Mouse (Mus musculus) testis, postnatal 14 days (tissue): ENCODE measurements around the gene Osbpl3.
A peak's percentile ranks its signal among the peaks of the same experiment; 100 is the strongest.

Source experiments
- DNase-seq: peaks from one replicate; pipeline ENCODE4 v3.0.0; 2021; ENCODE audit warnings: low spot score

Osbpl3 gene

GRCm38 (mm10) chr6:50334846-50335821 lies 120.9 kb downstream of the Osbpl3 start:
- DNase-seq, result no peak

- no peak for DNase-seq
Observed at GRCm38 (mm10) chr6:50333346-50333745, 122.7 kb downstream of the Osbpl3 start.

DNA sequence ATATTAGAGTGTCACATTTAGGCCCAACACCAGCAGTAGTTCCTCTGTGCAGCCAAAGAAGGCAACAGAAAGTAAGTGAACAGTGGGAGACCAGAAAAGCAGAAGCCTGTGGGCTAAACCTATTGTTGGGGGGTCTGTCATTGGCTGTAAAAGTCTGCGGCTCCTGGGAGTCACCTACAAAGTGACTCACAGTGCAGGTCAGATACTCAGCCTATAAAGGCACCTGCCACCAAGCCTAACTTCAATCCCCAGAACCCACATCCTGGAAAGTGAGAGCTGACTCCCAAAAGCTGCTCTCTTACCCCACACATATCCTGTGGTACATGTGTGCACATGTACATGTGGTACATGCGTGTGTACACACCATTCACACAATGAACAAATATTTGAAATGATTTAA lies 124.5 kb downstream of the Osbpl3 start:
- no peak for DNase-seq

DNA sequence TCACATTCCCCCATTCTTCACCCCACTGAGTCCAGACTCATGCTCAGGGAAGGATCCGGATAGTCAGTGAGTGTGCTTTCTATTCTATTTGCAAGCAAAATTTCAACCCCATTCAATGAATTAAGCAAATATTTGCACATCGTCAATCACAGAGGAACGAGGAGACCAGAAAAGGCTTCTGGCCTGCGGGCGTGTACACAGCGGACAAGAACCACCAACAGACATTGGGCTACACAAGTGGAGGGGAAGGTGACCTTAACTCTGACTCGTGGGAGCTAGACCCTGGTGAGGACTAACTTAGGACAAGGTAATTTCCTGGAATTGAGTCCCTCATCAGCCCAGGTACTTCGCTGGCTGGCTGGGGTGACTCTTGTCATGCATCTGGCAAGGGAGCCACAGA lies 126.6 kb downstream of the Osbpl3 start:
- no peak for DNase-seq

DNA sequence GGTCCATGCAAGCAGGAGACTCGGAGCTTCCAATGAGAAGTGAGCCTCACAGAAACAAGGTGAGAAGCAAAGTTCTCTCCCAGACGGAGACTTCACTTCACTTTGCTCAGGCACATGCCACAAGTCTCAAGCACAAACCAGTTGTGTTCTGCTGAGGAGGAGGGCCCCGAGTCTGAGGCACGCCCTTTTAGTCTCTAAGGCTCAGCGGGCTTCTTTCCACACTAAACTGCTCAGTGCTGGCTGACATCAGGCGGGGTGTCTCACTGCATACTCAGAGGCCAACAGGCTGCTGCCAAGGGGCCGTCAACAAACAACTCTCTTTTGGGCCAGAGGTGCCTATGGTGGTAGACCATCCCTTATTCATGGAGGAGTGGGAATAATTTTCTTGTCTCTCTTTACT lies 127.1 kb downstream of the Osbpl3 start:
- no peak for DNase-seq

- no peak for DNase-seq
Observed at GRCm38 (mm10) chr6:50326192-50326591, 129.8 kb downstream of the Osbpl3 start.

GRCm38 (mm10) chr6:50325485-50325884 lies 130.5 kb downstream of the Osbpl3 start:
- DNase-seq, result no peak

GRCm38 (mm10) chr6:50322631-50323030 lies 133.4 kb downstream of the Osbpl3 start:
- no peak for DNase-seq

- no peak for DNase-seq
Observed at GRCm38 (mm10) chr6:50321739-50322138, 134.3 kb downstream of the Osbpl3 start.

DNA sequence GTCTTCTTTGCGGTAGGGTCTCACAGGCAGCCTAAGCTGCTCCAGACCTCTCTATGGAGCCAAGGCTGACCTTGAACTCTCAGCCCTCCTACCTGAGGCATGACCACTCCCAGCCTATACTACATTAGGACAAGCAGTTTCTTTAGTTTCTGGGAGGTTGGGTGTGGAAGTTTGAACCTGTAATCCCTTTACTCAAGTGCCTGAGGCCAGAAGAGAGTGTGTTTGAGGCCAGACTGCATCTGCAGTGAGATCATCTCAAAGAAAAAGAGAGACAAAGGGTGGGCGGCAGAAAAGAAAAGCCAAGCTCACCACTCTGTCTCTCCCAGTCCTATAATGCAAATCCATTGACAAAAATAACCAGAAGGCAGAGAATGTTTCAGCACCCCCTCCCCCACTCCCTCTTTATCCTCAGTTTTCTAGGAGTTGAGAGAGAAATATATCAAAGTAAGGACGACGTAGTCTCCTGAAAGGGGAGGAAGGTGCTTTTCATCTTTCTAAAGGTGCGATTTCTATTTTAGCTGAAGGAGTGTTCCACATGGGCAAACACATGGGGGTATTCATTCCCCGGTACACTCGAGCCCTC lies 137.3 kb downstream of the Osbpl3 start:
- no peak for DNase-seq

GRCm38 (mm10) chr6:50318150-50318549 lies 137.9 kb downstream of the Osbpl3 start:
- no peak for DNase-seq

- no peak for DNase-seq
Observed at GRCm38 (mm10) chr6:50316795-50317505, 139.1 kb downstream of the Osbpl3 start.

GRCm38 (mm10) chr6:50314406-50315071 lies 141.5 kb downstream of the Osbpl3 start:
- no peak for DNase-seq

- peak; percentile 56 for DNase-seq
Observed at GRCm38 (mm10) chr6:50312647-50313046, 143.4 kb downstream of the Osbpl3 start.

GRCm38 (mm10) chr6:50309019-50309418 lies 147.0 kb downstream of the Osbpl3 start:
- DNase-seq, result no peak

DNA sequence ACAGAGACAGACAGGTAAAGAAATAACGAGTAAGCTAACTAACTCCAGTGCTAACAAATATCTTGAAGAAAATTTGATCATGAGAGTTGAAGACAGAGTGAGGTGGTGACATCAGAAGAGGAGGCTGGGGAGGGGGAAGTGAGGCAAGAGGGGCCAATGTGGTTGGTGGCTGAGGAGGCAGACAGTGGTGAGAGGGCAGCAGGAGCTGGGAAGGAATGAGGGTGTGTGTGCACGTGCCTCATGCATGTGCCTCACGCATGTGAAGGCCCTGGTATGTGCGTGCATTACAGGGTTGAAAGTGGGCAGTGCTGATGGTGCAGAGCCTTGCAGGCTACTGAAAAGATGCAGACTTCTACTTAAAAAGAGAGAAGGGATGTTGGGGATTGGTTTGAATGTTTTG lies 149.4 kb downstream of the Osbpl3 start:
- no peak for DNase-seq

GRCm38 (mm10) chr6:50304949-50305491 lies 151.0 kb downstream of the Osbpl3 start:
- DNase-seq, result peak; percentile 59

DNA sequence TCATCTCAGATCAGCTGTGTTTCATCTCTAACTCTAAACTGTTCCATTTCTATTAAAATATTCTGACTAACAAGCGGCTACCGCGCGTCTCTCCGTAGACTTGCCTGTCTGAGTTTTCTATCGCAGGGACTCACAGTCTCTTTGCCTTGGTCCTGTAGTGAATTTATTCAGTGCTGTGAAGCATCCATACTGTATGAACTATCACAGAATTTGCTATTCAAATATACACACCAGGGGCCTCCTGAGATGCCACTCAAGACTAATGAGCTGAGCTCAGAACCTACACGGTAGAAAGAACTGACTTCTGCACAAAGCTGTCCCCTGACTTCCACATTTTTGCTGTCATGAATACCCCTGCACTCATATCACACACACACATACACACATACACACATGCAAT lies 154.9 kb downstream of the Osbpl3 start:
- DNase-seq, result no peak

DNA sequence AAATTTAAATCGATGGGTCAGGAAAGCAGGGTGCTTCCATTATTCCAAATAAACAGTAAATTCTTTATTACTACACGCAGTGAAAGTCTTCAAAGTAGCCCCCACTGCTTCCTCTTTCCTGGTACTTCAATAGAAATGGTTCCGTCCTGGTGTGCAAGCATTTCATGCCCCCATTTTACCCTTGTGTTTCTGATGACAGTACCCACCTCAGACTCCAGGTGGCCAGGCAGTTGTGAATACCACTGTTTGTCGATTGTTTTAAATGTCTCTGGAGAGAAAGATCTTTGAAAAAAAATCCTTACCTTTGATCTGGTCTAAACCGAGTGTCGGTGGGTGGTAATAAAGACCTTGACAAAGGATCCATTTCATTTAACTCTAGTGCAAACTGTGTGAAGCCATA lies 155.4 kb downstream of the Osbpl3 start:
- no peak for DNase-seq

DNA sequence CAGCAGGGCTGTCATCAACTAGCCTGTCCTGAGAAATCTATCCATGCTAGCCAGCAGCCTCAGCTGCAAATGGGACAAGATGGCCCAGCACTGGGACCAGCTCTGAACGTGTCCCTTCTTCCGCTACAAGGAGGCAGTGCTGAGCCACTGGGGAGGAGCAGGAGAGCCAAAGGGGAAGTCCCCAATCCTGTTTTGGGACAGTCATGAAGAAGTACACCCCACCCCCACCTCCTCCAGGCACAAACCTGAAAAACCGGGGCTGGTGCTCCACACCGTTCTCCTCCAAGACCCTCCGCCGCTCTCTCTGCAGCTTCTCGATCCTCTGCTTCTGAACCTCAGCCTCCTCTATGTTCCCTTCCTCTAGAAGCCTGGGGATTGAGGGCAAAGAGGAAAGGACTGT lies 156.9 kb downstream of the Osbpl3 start:
- no peak for DNase-seq

- no peak for DNase-seq
Observed at GRCm38 (mm10) chr6:50297671-50298070, 158.3 kb downstream of the Osbpl3 start.

DNA sequence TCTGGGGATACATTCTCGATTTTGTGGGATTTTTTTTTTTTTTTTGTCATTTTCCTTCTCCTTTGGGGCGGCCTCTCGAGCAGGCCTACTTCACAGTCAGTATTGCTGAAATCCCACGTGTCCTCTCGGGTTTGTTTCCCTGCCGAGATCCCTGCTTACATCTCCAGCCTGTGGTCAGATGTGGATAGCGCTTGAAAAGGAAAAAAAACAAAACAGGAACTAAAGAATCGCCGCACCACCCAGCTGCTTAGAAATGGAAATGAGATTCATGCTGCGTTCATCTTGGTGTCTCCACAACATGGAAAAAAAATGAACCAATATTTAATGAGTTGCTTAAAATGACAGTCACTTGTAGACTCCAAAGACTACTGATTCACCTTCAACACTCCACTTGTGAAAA lies 160.9 kb downstream of the Osbpl3 start:
- DNase-seq, result no peak
